Mouse (Mus musculus): ENCODE data around the gene Schip1.

Schip1 gene

GRCm38 (mm10) chr3:68130386-68130785 lies 65.8 kb downstream of the Schip1 start:
- no peak for DNase-seq (ENCODE audit: low spot score)

- no peak for DNase-seq (ENCODE audit: low spot score)
Observed at GRCm38 (mm10) chr3:68138833-68139627, 74.4 kb downstream of the Schip1 start.

- DNase-seq (ENCODE audit: low spot score): no peak
Observed at GRCm38 (mm10) chr3:68150688-68151087, 86.1 kb downstream of the Schip1 start.

GRCm38 (mm10) chr3:68160175-68160574 lies 95.6 kb downstream of the Schip1 start:
- DNase-seq (ENCODE audit: low spot score): no peak

- DNase-seq (ENCODE audit: low spot score): no peak
Observed at GRCm38 (mm10) chr3:68160760-68161159, 96.2 kb downstream of the Schip1 start.

GRCm38 (mm10) chr3:68178248-68178647 lies 113.6 kb downstream of the Schip1 start:
- no peak for DNase-seq (ENCODE audit: low spot score)

GRCm38 (mm10) chr3:68187471-68187870 lies 122.9 kb downstream of the Schip1 start:
- DNase-seq (ENCODE audit: low spot score): no peak

GRCm38 (mm10) chr3:68189100-68189499 lies 124.5 kb downstream of the Schip1 start:
- DNase-seq (ENCODE audit: low spot score): no peak

GRCm38 (mm10) chr3:68196933-68197332 lies 132.3 kb downstream of the Schip1 start:
- no peak for DNase-seq (ENCODE audit: low spot score)

- DNase-seq (ENCODE audit: low spot score): no peak
Observed at GRCm38 (mm10) chr3:68201214-68201613, 136.6 kb downstream of the Schip1 start.

- DNase-seq (ENCODE audit: low spot score): no peak
Observed at GRCm38 (mm10) chr3:68202162-68202902, 137.7 kb downstream of the Schip1 start.

- DNase-seq (ENCODE audit: low spot score): no peak
Observed at GRCm38 (mm10) chr3:68203934-68204467, 139.4 kb downstream of the Schip1 start.

GRCm38 (mm10) chr3:68210422-68210821 lies 145.8 kb downstream of the Schip1 start:
- no peak for DNase-seq (ENCODE audit: low spot score)

- no peak for DNase-seq (ENCODE audit: low spot score)
Observed at GRCm38 (mm10) chr3:68221452-68221851, 156.8 kb downstream of the Schip1 start.

- DNase-seq (ENCODE audit: low spot score): no peak
Observed at GRCm38 (mm10) chr3:68239887-68240286, 175.3 kb downstream of the Schip1 start.

GRCm38 (mm10) chr3:68243239-68243638 lies 178.6 kb downstream of the Schip1 start:
- no peak for DNase-seq (ENCODE audit: low spot score)

- DNase-seq (ENCODE audit: low spot score): no peak
Observed at GRCm38 (mm10) chr3:68246154-68246553, 181.6 kb downstream of the Schip1 start.

- DNase-seq (ENCODE audit: low spot score): no peak
Observed at GRCm38 (mm10) chr3:68250589-68250988, 186.0 kb downstream of the Schip1 start.

GRCm38 (mm10) chr3:68252335-68252734 lies 187.7 kb downstream of the Schip1 start:
- DNase-seq (ENCODE audit: low spot score): no peak

GRCm38 (mm10) chr3:68262304-68262703 lies 197.7 kb downstream of the Schip1 start:
- DNase-seq (ENCODE audit: low spot score): no peak

- DNase-seq (ENCODE audit: low spot score): no peak
Observed at GRCm38 (mm10) chr3:68267905-68268304, 203.3 kb downstream of the Schip1 start.

- no peak for DNase-seq (ENCODE audit: low spot score)
Observed at GRCm38 (mm10) chr3:68269251-68269650, 204.6 kb downstream of the Schip1 start.

- DNase-seq (ENCODE audit: low spot score): no peak
Observed at GRCm38 (mm10) chr3:68270246-68270645, 205.6 kb downstream of the Schip1 start.
